18 mouse cellular contexts compared by ENCODE assay signal in the genomic region with DNA sequence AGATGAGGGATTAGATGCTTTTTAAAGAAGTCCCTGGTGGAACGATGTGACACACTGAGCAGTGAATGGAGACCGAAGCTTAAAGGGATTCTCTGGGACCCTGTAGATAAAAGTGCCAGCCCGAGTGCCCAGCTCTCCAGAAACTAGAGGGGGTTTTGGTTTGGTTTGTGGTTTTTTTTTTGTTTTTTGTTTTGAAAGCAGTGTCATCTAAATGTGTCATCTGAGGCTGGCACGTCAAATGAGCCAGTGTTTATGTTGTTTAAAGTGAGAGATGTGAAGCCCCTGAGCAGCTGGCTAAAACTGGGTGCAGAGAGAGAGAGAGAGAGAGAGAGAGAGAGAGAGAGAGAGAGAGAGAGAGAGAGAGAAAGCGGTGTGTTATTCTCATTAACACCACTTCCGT. TPM values are rescaled to one million over a fixed set of nuclear protein-coding genes. Genes with fewer than 3 reads are reported as not detected.
"Had no signal": no experiment of that assay in that cellular context is flagged by ENCODE, and none has a peak within 500 bp of the region (broad histone marks: within the 10 kb centered on the region; RNA-seq: fewer than 3 reads in every experiment).

No protein-coding gene starts in this region.

- H3K27ac ChIP-seq: kidney, embryonic 15.5 days; limb, embryonic 12.5 days; liver, embryonic 13.5 days; lung, embryonic 15.5 days; macrophage; midbrain, embryonic 15.5 days had no signal

- H3K4me2 ChIP-seq: kidney, embryonic 15.5 days; limb, embryonic 12.5 days; liver, embryonic 13.5 days; lung, embryonic 15.5 days; midbrain, embryonic 11.5 days; midbrain, embryonic 15.5 days had no signal

- H3K9me3 ChIP-seq: kidney, embryonic 15.5 days; limb, embryonic 12.5 days; liver, embryonic 13.5 days; lung, embryonic 15.5 days; megakaryocyte, embryonic 14.5 days; midbrain, embryonic 15.5 days had no signal

- ATAC-seq: liver, postnatal 0 days; midbrain, embryonic 15.5 days had no signal

- H3K4me1 ChIP-seq: limb, embryonic 12.5 days; midbrain, embryonic 15.5 days had no signal

- DNase-seq: kidney, adult 2 months; kidney, postnatal 14 days; liver; liver, embryonic 13.5 days; liver, postnatal 0 days; lung, postnatal 14 days; right cerebral cortex, postnatal 14 days; thymus, adult 18-20 months had no signal

- H3K4me3 ChIP-seq: kidney, embryonic 15.5 days; limb, embryonic 12.5 days; liver, embryonic 13.5 days; lung, embryonic 15.5 days; megakaryocyte, embryonic 14.5 days; midbrain, embryonic 15.5 days had no signal

- H3K9ac ChIP-seq: kidney, embryonic 15.5 days; limb, embryonic 12.5 days; liver, embryonic 13.5 days; liver, postnatal 0 days; lung, embryonic 15.5 days; midbrain, embryonic 15.5 days had no signal

- H3K27me3 ChIP-seq: kidney, embryonic 15.5 days; limb, embryonic 12.5 days; liver, embryonic 13.5 days; lung, embryonic 15.5 days; megakaryocyte, embryonic 14.5 days; midbrain, embryonic 15.5 days had no signal

- H3K36me3 ChIP-seq: midbrain, embryonic 15.5 days had no signal

RNA-seq across cellular contexts. Expression of a gene that starts 49.7 kb away (rescaled TPM):
- total RNA-seq: monocyte, adult 5-6 weeks had no signal
- polyA plus RNA-seq: macrophage had no signal

RNA-seq across cellular contexts. Expression of a gene that starts 50.1 kb away (rescaled TPM):
- total RNA-seq: monocyte, adult 5-6 weeks had no signal
- polyA plus RNA-seq: liver, embryonic 13.5 days; liver, postnatal 0 days; macrophage; small intestine, adult 2 months; stomach, embryonic 14.5 days had no signal
